Mouse (Mus musculus) adrenal gland, postnatal 10 days (tissue): Measurements from ENCODE around the gene Anp32a. TPM values are rescaled to one million over a fixed set of nuclear protein-coding genes. Genes with fewer than 3 reads are reported as not detected.

Experiments used
- DNase-seq: peaks from one replicate; pipeline ENCODE4 v3.0.0; 2021; ENCODE audit warnings: mixed read lengths
- total RNA-seq, 2 experiments: library from RNA; stranded (reverse); gene quantifications; 2 replicates each; pipeline ENCODE4 v1.2.3; 2021

The Anp32a gene
- total RNA-seq, 2 experiments from 2014 or later: 274 to 316 TPM

DNA sequence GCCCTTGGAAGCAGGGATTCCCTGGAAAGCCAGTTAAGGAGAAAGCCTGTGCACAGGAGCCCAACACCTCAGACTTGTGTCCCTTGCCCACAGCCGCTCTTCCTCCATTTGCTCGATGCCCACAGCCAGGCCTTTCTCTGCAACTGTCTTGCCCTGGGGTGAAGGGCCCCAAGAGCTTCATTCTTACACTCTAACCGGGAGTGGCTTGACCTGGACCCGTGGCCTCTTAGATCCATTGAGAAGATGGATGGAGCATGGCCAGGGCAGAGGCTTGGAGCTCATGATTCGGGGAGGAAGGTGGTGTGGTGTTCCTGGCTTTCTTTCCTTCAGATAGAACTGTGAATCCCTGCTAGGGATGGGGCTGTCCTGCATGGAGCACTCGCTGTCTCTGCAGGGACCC is 28.1 kb downstream of the Anp32a start:
- DNase-seq: no peak

DNA sequence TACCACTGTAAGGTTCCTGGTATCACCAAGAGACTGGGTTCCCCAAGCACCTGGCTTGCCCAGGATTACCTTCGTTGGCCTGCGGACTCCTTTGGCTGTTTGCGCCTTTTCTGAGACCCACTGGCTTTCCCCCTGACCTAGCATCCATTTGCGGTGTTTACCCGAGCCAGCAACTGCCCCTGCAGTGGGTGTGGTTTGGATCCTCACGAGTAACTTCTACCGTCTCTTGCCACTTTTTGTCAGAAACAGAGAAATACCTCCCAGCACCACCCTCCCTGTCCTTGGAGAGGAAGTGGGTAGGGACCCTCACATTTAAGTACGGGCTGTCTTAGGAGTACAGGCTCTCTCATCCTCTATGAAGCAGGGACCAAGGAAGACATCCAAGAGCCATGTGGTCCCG is 29.1 kb downstream of the Anp32a start:
- no peak for DNase-seq

DNA sequence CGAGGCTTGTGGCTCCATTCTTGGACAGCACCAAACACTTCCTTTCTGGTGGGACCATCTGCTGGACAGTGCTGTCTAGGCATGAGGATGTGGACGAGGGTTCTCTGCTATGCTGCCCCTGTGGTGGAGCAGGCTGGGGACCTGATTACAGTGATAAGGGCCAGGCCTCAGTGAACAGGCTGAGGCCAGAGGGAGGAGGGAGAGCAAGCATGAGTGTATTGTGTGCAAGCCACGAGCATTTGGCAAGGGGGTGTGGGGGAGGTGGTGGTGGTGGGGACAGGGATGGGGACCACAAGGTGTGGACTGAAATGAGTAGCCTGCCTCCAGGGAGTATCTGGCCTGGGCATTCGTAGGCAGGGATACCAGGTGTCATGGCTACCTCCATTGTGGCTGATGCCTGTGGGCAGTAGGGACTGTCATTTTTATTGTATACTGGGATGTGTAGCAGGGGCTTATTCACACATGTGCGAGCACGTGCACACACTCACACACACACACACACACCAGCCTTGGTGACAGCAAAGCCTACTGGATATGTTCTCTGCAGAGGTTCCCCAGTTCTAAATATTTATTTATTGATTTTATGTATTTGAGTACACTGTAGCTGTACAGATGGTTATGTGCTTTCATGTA is 29.7 kb downstream of the Anp32a start:
- DNase-seq: no peak

DNA sequence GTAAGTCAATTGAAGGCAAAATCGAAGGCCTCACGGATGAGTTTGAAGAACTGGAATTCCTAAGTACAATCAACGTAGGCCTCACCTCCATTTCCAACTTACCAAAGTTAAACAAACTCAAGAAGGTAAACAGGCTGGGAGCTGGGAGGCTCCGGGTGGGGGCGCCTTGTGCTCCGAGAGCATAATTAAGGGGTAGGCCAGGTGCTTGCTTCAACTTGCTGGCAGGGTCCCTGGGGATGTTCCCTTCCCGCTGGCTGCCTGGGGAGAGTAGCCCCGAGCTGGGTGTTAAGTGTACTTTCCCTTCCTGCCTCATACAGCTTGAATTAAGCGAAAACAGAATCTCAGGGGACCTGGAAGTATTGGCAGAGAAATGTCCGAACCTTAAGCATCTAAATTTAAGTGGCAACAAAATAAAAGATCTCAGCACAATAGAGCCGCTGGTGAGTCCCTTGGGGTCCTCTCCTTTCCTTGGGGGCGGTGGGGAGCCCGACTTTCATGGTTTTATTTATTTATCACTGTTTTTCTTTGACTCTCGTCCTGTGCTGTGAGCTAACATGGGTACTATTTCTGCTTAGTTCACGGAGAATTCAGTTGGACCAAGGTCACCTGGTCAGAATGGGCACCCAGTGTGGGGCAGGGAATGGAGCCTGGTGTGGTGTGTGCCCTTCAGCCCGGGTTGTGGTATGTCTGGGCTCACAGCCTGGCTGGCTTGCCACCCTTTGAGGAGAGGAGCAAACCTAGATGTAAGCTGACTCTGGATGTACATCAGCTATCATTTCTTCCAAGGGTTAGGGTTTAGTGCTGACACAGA is 30.9 kb downstream of the Anp32a start:
- no peak for DNase-seq

DNA sequence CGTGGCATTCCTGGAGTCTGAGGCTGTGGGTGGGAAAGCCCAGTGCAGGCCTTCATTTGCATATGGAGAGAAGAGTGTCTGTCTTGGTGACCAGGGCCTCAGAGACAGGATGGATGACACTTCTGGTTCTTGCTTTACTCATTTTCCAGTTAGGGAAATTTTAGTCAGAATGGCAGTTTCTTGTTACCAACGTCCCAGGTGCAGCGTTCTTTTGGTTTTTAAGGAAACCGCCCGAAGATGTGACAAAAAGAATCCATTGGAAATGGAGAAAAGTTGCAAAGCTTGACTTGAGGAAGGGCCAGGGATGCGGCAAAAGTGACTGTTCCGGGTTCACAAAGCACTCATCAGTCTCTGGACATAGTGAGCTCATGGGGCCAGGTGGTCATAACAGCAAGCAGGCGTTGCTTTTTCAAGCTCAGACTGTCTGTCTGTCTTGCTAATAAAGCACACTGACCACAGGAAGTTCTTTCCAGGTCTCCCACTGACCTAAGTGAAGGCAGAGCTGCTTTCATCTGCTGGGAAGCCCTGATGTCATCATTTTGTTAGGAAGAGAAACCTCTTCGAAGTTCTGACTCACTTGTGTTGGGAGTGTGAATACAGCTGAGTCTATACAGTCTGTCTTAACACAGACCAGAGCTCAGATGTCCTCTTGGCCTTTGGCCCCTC is 31.6 kb downstream of the Anp32a start:
- no peak for DNase-seq

DNA sequence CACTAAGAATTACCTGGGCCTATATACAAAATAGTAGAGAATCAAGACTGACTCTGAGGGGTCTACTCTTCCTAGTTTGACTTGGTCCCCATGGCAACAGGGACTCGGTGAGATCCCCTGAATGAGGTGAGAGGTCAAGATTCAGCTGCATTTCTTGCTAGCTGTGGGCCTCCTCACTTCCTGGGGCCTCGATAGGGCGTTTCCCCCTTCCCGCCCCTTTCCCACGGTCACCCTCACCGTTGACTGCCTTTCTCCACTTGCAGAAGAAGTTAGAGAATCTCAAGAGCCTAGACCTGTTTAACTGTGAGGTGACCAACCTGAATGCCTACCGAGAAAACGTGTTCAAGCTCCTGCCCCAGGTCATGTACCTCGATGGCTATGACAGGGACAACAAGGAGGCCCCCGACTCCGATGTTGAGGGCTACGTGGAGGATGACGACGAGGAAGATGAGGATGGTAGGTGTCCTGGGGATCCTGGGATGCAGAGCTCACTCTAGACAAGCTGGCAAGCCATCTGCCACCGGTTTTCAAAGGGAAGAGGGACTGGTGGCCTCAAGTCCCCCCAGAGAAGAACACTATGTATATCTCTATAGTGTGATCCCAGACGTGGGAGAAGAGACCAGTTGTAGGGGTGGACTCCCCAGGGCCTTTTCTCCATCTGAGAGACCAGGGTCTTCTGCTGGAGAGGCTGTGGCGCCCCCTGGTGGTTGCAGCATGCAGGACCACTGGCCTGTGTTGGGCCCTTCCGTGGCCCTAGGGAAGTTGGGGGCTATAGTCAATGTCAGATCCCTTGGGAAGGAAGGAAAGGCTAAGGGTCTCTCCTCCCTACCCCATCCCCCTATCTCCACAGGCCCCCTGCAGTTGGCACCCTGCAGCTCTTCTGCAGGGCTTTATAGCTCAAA is 32.4 kb downstream of the Anp32a start:
- peak; percentile 88 for DNase-seq

DNA sequence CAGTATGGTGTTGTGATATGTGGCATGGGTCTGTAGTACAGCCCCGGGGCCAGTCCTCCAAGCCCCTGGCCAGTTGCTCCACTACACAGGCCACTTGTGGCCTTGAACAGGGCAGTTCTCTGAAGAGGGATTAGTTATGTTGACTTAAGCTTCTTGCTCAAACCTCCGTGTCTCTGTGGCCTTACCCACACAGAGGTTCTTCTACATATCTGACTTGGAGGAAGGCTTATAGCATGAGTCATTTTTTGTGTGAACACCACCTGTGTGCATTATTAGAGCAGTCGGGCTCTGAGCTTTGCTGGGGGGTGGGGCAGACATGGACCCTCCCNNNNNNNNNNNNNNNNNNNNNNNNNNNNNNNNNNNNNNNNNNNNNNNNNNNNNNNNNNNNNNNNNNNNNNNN is 33.2 kb downstream of the Anp32a start:
- no peak for DNase-seq

DNA sequence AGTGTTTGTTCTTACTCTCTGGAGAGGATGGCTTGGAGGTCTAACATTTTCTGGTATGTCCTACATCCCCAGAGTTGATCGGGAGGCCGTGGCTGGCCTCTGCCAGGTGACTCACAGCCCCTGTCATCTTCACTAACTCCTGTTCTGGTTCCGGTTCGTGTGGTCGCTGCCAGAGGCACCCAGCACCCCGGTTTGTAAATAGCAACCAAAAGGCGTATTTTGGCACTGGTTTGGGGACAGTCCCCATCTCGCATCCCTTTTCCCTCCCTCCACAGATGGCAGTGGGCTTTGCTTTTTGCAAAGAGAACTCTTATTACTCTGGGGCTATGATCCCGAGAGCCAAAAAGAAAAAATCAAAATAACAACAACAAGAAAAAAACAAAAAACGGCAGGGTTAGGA is 36.8 kb downstream of the Anp32a start:
- DNase-seq: no peak

DNA sequence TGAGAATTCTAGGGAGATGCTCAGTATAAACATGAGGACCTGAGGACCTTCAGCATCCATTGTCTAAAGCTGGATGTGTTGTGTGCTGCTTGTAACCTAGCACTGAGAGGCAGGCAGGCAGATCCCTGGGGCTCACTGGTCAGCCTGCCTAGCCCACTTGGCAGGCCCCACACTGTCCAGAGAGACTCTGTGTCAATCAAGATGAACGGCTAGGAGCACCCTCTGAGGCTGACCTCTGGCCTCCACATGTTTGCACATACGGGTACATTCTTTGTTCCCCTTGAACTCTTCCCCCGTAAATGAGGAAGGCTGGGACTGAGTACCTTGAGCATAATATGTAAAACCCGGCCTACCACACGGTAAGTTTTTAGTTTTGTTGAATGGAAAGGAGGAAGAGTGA is 39.3 kb downstream of the Anp32a start:
- no peak for DNase-seq

DNA sequence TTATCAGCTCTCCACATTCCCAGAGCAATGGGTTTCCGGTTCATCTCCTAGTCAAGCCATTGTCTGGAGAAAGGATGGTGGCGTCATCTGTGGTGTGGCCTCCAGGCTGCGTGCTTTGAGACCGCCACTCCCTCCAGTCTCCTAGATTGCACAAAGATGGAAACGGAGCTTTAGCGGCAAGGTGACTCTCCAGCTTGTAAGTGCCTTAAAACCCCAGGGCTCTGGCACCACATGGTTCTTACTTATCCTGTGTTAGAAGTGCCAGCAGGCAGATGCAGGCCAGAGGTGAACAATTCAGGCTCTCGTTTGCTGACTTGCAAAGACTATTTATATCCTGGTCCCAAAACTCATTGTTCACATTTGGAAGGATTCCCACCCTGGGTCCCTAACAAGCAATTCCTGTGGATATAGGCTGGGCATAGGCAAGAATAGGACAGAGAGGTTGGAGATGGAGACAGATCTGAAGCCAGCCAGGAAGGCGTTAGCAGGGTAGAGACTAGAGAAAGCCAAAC is 40.4 kb downstream of the Anp32a start:
- no peak for DNase-seq

DNA sequence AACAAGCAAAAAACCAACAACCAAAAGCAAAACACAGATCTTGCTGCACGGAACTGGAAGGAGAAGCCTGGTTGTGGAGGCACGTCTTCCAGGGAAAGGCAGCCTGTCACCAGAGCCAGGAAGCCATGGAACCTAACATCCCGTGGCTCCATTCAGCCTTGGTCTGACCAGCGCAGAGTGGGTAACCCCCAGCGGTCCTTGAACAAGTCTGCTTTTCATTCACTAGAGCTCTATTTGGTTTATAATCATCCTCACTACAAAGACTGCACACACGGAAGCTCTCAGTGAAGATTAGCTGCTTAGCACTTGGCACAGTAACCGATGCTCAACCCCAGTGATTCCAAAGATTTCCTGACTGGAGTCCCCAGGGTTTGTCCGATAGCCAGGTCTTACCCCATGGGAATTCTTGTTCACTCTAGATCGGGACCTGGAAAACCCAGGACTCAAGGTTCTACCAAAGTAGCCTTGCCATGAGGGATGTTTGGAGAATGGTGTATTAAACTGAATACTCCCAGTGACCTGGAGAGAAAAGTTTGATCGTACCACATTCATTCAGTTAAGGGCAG is 41.5 kb downstream of the Anp32a start:
- peak; percentile 57 for DNase-seq

DNA sequence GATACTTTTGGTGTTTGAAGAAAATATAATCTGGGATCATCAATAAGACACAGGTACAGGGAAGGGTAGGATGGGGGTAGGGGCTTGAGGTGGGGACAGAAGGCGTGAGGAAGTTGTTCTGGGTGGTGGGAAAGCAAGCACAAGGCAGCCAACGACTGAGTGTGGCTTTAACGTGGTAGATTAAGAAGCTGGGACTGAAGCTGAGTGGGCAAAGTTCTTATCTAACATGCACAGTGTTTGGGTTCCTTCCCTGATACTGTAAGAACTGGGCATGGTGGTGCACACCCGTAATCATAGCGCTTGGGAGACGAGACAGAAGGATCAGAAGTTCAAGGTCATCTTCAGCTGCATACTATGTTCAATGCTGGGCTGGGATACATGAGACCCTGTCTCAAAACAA is 44.0 kb downstream of the Anp32a start:
- DNase-seq: no peak

DNA sequence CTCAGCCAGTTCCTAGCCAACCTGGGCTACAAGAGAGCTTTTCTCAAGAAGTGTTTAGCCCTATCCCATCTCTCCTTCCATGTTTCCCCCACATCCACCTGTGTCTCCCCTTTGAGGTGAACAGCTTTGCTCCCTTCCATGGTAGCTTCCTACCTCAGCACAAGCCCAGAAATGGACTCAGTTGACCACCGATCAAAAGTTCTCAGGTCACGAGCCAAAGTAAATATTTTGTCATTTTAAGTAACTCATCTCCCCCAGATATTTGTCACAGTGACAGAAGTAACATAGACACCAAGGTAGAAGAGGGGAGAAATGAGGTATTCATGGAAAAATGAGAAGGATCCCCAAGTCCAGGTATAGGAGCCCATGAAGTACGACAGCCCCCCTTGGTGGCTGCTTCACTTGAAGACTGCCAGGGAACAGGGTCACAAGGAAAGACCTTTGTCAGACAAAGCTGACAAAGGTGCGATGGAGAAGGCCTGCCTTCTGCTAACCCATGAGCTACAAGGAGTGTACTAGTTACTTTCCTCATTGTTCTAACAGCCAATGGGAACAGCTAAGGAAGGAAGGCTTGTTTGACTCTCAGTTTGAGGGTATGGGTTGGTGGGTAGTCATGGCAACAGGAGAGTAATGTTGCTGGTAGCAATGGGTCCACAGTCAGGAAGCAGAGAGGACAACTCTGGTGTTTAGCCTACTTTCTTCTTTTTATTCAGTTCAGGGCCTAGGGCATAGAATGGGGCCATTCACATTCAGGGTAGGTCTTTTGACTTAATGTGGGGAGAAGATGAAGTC is 44.8 kb downstream of the Anp32a start:
- no peak for DNase-seq

DNA sequence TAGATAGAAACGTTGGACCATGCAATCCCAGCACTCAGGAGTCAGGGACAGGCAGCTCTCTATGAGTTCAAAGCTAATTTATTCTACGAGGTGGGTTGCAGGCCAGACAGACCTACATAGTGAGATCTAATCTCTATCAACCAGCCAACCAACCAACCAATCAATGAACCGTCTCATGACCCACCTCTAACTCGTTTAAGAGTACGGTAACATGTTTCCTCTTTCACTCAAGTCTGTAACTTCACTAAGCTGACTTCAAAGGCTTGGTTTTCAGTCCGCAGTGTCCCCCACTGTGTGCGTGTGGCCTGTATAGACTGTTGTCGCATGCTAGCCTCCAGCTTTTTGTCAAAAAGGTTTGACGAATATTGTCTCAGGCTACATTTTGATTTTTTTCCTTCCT is 48.6 kb downstream of the Anp32a start:
- DNase-seq: no peak

DNA sequence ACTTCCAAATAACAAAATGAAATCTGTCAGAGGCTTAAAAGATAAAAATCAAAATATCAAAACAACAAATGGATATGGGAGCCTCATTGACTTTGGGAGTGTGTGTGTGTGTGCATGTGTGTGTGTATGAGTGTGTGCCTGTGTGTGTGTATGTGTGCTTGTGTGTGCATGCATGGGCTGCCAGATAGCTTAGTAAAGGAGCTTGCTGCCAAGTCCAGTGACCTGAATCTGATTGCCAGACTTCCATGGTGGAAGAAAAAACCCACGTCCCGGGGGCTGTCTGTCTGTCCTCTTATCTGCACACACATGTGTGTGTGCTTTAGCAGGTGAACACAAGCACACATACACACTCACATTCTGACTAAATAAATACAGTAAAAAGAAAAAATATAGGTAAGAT is 52.4 kb downstream of the Anp32a start:
- no peak for DNase-seq

DNA sequence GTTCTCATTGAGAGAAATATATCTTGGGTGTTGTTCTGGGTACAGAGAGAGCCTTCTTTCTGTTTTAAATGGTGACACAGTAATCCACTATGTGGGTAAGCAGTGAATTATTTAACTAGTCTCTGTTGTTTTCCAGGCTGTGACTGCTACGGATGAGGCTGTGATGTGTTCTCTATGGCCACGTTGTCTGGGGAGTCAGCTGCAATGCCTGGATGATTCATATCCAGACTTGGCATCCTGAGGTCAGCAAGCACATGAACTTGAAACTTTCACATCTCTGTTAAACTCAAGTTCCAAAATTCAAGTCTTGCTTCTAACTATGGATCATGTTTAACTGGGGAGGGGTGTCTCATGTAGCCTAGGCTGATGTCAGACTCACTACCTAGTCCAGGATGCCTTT is 53.1 kb downstream of the Anp32a start:
- DNase-seq: no peak

DNA sequence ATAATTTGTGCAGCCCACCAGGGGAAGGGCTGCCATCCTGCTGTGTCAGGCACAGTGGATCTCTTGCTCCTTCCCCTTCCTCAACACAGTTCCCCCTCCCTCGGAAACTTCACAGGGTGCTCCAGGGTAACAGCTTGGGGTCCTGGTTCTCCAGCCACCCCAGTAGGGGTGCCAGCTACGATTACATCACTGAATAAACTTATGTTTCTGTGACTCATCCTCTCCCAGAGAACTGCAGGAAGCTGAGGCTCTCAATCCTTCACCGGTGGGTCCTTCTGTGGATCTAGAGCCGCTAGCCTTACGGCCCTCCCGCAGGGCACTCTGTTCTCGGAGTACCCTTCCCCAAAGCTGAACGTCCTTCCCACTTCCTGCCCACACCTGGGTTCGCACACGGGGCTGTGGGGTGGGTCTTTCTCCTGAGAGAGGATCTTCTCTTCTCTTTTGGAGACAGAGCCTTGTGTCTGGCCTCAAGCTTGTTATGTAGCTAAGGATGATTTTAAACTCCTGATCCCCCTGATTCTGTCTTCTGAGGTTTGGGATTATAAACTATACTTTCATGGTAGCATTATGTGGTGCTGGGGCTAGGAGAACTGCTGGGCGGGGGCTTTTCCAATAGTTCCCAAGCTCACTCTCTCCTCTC is 59.6 kb downstream of the Anp32a start:
- DNase-seq: no peak

DNA sequence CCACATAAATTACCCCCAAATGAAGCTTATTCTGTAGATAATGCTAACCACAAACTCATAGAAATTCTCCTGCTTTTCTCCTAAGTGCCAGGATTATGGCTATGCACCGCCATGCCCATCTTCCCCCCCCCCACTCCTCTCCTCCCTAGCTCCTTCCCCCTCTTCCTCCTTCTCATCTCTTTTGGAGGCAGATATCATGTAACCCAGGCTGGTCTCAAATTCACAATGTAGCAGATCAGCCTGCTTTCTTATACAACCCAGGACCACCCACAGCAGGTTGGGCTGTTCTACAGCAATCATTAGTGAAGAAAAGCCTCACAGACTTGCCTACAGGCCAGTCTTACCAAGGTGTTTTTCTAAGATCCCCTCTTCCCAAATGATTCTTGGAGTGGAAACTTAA is 60.5 kb downstream of the Anp32a start:
- DNase-seq: no peak

DNA sequence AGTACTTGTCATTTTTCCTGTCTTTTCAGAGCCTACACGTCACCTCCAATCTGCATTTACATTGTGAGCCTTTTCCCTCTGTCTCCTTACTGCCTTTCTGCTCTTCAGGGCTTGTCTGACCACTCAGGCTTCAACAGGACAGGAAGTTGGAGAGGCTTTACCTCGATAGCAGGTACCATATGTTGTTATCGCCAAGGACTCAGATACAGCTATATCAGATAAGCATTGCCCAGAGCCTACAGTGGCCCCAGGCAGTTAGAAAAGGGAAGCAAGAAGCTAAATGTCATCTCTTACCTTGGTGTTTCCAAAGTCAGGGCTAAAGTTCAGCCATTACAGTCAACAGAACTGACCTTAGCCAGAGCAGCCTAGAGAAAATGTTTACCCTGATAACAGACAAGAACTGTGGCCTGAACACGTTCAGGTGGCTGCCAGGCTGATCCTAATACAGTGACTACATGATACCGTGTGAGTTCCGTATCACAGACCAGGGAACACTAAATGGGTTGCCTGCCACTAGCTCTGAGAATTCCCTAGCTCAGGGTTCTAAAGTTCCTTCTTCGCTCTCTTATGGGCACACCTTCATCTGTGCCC is 65.4 kb downstream of the Anp32a start:
- DNase-seq: no peak
